Mouse (Mus musculus) spleen, postnatal 36 days (tissue): ENCODE results near the gene Atg9b.

ENCODE experiments used
- DNase-seq, 2 experiments: peaks; one replicate each; pipeline ENCODE4 v3.0.0; 2022; ENCODE audit warnings: low spot score in 2 of 2, mixed read lengths in 1 of 2

Atg9b gene

DNA sequence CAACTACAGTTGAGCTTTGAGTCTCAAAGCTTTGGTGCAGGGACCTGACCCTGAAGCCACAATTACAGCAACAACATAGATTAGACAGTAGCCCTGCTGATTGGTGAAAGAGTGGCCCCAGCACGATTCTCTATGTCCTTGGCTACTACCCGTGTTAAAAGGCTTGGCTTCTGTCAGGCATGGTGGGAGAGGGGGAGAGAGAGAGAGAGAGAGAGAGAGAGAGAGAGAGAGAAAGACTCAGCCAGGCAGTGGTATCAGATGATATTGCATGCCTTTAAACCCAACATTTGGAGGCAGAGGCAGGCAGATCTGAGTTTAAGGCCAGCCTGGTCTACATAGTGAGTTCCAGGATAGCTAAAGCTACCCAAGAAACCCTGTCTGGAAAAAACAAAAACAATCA, 10.0 kb downstream of the Atg9b start:
- no peak for DNase-seq

DNA sequence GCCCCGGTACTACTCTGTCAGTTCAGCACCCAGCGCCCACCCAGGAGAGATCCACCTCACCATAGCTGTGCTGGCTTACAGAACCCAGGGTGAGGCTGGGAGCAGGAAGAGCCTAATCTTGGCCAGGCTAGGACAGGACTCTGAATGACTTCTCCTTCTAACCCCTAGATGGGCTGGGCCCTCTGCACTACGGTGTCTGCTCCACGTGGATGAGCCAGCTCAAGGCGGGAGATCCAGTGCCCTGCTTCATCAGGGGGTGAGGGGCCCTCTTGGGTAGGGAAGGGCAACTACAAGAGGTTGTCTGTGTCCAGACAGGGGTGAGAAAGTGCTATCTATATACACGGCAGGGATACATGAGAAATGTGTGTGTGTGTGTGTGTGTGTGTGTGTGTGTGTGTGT, 10.5 kb downstream of the Atg9b start:
- DNase-seq: no peak

DNA sequence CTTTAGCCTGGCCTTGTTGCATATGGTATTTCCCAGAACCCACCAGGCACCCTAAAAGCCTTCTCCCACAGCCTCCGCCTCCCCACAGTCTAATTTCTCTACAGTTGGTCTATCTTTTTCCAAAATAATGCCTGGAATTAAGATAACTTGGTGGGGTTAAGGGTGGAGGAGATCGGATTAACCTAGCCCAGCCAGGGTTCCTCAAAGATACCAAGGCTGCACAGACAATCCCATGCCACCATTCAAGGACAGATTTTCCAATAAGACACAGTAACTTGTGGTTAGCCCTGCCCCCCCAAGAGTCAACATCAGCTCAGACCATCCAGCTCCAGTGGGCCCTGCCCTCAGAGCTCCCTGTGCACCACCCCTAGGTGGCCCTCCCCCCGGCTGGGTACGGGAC, 11.4 kb downstream of the Atg9b start:
- no peak for DNase-seq

DNA sequence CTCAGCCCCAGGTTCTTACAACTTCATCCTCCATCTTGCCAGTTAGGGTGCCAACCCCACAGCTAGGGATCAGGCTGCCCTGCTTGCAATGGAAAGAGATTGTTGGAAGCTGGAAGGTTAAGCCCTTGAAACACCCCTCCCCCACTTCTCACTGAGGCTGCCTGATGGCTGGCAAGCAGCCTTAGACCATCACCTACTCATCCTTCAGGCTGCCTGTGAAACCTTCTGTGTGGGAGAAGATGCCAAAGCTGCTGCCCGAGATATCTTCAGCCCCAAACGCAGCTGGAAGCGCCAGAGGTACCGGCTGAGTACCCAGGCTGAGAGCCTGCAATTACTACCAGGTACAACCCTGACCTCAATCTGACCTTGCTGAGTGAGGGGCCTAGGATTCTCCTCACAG, 12.4 kb downstream of the Atg9b start:
- DNase-seq: no peak

DNA sequence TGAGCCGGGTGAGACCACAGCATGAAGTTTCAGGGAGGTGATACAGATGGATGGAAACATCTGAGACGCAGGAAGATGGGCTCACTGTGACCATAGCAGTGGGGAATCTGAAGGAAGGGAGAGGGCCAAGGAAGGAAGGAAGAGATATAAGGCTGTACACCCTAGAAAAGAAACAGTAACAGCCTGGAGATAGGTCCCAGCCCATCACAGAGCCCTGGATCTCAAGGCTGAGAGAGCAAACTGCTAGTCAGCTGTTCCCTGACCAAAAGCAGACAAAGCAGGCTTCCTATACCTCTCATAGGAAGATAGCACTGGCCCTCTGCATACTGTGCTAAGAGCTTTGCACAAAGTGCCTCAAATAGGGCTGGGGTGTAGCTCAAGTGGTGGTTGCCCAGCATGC, 13.2 kb downstream of the Atg9b start:
- DNase-seq: no peak

DNA sequence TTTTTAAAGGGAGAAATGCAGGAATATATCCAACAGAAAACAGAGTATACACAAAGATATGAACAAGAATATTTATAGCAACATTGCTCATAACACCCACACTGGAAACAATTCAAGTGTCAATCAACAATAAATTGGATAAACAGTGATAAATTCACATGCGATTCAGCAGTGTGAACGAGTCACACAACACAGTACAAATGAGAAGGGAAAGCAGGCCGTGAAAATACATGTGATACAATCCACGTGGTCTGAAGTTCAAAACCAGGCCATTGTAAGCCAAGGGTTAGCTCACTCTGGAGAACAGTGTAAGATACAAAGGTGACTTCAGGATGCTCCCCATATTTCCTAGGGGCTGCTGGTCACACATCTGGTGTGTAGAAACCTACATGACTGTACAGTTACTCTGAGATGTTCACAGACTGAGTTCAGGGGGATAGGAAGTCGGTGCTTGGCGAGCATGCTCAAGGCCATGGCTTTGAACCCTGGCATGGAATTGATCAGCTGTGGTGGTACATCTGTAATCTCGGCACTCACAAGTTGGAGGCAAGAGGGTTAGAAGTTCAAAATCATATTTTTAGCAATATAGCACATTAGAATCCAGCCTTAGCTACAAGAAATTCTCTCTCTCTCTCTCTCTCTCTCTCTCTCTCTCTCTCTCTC, 17.1 kb downstream of the Atg9b start:
- DNase-seq: no peak

DNA sequence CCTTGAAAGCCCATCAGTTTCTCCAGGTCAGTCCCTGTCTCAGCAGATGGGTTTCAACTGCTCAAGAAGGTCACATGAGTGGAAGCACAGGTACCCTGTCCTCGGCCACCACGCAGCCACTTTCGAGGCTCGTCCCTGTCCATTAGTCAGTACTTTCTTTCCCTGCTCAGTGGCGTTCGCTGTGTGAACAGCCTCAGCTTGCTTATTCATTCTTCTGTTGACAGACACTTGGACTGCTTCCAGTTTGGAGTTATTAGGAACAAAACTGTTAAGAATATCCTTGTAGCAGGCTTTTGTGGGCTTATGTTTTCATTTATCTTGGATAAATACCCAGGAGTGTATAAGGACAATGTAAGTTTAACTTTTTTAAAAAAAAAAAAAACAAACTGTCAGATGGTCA, 17.7 kb downstream of the Atg9b start:
- DNase-seq: no peak

DNA sequence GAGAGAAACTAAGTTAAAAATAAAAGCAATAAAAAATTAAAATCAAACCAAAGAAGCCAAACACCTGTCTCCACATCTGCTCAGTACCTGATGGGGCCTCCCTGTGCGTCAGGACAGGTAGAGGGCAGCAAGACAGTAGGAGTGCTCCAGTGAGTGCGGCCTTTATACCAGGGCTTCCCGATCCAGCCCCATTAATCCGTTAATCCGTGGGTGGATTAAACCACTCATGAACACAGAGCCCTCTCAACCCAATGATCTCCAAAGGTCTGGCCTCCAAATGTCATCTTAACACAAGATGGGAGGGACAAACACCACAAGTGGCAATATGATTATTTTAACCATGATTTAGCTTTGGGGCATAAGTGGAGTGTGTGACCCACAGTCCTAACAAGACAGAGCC, 18.1 kb downstream of the Atg9b start:
- no peak for DNase-seq

DNA sequence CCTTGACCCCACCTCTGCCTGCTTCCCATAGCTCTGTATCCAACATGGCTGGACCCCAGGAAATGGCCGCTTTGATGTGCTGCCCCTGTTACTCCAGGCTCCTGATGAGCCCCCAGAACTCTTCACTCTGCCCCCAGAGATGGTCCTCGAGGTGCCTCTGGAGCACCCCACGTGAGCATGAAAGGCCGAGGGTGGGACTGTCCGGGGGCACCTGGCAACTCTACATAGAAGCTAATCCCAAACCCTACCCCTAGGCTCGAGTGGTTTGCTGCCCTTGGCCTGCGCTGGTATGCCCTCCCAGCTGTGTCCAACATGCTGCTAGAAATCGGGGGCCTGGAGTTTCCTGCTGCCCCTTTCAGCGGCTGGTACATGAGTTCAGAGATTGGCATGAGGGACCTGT, 22.2 kb downstream of the Atg9b start:
- DNase-seq: no peak

DNA sequence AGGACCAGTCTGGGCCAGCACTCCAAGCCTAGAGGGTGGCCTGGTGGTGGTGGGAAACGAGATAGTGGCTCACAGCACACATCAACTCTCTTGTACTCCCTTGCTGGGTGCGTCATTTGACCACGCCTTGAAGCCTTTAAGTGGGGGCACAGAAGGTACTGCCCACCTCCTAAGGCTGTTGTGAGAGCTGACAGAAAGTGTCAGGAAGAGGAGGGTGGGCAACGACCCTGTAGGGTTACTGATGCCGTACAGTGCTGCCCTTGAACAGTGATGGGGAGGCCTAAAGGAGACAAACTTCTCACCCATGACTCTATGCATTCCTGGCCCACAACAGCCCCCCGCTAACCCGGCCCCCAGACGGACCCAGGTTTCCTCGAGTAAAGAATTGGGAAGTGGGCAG, 25.5 kb downstream of the Atg9b start:
- no peak for DNase-seq

DNA sequence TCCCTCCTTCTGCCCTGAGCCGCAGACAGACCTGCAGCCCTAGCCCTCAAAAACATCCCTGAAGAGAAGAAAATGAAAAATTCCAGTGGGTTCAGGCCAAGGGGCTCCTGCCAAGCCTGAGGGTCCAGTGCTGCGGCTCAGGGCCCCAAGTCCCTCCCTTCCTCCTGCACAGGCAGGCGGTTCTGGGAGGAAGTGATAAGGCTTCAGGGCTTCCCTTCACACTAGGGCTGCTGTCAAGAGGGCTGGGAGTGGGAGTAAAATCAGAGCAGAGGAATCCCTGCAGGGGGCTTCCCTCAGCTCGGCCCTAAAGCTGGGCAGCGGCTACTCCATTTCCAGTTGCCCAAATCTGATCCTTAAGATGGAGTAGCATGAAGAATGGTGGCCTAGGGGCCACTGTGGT, 26.4 kb downstream of the Atg9b start:
- DNase-seq: no peak

DNA sequence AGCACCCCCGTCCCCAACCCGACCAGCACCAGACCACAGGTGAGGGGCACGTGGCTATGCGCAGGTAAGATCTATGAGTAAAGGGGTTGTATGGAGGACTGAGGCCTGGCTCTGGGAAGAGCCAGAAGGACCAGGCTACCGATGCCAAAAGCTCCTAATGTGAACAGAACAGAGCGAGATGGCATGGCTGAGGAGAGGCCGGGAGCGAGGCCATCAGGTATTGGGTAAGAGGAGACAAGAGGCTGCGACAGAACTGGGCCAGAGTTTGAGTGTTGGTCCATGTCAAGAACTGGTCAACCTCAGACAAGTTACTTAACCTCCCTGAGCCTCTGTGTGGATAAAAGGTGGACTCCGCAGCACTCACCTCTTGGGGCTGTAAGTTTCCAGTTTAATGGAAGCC, 27.0 kb downstream of the Atg9b start:
- DNase-seq: no peak

DNA sequence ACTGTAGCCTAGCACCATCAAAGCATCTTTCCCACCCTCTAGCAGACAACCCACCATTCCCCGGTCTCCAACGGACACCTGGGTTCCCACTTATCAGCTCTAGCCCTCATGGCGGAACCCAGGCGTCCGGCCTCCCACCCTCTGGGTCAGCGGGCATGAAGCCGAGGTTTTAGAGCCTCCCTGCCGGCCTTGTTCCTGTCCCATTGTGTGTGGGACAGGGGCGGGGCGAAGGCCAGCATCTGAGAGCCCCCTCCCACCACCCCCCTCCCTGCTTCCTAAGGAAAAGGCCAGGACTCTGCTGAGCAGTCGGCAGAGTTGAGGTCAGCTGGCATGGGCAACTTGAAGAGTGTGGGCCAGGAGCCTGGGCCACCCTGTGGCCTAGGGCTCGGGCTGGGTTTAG, 27.4 kb downstream of the Atg9b start, which contains the start of gene Nos3:
TSS of gene Nos3 (plus strand) at position 303 of the 400 bp plus-strand sequence.
- no peak for DNase-seq

DNA sequence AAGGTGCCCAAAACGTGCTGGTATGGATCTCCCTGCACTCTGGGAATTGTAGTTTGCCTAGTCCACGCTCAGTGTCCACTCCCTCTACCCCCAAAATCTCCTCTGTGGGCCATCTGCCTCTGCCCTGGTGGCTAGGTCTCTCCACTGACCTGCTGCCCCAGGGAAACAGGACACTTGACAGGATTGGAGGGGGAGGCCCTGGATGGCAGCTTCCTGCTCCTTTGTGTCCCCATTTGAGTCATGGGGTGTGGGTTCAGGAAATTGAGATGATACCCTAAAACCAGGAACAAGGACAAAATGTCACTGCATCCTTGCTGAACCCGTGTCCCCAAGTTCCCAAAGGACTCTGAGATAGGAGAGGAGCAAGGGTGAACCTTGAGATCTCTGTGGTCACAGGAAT, 27.9 kb downstream of the Atg9b start:
- no peak for DNase-seq

DNA sequence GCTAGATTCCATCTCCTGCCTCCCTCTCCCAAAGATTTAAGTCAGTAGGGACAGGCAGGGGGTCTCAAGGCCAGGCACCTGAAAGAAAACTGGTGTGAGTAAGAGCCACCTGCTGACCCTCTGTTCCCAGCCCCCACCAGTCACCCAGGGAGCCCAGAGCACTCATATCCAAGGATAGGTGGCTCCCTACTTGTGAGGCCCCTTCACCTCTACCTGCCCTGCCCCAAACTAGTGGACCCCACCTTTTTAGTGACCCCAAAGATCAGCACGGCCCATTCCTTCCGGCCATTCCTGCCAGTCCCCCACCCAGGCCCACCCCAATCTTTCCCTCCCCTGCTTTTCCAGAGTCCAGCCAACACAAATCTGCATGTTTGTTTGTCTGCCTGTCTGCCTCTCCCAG, 28.5 kb downstream of the Atg9b start:
- DNase-seq: no peak

DNA sequence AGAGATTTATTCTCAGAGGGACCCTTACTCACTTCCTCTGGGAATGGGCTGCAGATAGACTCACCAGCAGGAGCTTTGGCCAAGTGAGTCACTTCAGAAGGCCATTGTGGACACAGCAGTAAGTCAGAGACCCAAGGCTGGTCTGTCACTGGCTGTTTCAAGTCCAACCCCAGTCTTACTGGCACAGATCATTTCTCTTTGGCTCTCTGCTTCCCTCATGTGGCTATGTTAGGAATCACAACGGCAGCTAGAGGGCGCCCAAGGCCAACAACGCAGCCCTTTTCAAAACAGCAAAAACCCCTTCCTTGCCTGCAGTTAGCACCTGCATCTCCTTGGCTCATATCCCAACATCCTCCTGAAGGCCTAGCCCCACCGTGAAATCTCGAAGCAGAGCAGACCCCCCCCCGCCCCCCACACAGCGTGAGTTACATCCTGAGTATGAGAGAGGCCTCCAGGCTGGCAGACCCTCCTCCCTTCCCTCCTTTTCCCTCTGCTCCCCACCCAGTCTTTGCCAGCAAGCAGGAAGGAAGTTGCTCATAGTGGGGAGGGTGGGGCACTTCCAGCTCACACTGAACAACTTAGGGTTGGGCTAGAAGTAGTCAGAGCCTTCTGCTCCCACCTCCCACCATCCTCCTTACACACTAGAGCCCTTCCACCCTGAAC, 31.0 kb downstream of the Atg9b start:
- peak; percentile 47 to 57 for DNase-seq

DNA sequence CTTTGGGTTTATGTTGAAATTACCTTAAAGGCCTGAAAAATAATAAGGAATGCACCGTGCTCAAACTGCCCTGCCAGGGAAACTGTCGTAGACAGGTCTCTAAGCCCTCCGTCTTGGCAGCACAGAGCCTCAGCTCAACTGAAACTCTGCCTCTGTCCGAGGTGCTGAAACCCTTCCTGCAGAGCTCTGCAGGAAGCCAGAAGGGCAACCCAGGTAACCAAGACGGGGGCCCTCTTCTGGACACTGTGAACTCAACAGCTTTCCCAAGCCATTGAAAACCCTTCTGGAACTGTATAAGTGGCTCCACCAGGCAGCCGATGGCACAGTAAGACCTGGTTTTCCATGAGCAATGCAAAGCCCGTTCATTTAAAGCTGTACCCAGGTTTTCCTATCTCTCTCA, 34.5 kb downstream of the Atg9b start:
- DNase-seq: peak; percentile 34 to 38

DNA sequence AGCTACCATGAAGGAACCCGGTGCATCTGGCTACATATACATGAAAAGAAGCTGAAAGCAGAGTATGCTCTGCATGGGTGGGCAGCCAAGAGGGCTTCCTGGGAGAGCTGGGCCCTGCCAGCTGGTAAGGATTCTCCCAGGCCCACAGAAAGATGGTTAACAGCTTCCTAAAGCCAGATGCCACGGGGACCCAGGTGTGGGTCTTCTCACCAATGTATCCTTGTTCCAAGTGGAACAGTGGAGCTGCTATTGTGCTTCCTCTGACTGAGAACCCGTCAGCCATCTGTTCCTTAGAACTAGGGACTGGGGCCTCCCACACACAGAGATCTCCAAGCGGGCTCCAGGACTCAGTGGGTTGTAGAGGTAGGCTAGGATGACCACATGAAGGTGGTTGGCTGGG, 35.2 kb downstream of the Atg9b start:
- DNase-seq: no peak

DNA sequence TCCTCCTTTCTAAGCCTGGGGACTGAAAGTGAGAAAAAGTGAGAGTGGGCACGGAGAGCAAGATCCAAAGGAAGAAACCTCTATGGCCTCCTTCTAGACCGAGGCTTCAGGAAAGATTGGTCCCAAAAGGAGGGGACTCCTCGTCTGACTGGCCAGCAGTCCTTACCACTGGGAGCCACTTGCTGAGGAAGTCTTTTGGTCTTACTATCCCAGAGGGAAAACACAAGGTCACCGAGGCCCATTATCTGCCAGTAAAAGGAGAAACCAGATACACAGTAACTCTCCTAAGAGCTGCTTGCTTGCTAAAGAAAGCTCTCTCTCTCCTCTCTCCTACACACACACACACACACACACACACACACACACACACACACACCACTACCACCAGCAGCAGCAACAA, 38.6 kb downstream of the Atg9b start:
- no peak for DNase-seq

DNA sequence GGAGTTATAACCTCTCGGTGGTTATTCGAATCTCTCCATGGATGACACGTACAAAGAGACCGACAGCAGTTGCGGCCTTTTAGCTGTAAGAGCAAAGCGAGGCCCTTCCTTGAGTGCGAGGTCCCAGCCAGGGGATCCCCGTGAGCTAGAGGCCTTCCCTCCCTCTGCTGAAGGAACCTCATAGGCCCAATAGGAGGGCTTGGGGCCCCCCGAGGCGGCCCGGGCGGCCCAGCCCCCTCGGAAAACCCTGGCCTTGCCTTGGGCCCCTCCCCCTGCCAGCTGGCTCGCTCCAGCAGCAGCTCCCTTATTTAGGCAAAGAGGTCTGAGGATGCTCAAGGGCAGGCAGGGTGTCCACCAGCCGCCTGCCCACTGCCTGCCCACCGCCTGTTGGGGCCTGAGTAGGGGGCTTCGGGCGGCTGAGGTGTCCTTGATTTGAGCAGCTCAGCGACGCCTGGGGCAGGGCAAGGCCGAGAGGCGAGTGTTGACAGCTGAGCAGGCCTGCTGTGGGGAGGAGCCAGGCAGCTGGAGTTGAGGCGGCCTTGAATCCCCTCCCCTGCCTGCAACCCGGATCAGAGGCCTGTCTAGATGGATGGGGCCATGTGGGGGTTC, 39.6 kb downstream of the Atg9b start:
- no peak for DNase-seq

DNA sequence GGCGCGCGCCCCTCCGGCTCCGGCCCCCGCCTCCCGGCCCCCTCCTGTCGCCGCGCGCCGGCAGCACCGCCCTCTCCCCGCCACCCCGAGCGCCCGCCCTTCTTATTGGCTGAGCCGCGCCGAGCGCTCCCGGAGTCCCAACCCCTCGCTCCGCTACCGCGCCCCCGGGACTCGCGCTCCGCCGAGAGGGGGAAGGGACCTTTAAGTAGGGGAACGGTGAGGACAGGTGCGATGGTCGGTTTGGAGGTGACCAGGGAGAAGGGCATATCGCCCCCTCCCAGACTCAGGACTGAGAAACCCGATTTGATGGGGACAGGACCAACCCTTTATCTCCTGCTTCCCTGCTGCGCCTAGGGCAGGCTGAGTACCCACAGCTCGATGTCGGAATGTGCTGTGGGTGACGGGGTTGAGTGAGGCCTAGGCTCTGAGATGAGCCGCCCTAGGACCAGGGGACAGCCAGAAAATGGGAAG, 40.2 kb downstream of the Atg9b start:
- peak in 1 of 2 experiments; percentile 27 for DNase-seq

DNA sequence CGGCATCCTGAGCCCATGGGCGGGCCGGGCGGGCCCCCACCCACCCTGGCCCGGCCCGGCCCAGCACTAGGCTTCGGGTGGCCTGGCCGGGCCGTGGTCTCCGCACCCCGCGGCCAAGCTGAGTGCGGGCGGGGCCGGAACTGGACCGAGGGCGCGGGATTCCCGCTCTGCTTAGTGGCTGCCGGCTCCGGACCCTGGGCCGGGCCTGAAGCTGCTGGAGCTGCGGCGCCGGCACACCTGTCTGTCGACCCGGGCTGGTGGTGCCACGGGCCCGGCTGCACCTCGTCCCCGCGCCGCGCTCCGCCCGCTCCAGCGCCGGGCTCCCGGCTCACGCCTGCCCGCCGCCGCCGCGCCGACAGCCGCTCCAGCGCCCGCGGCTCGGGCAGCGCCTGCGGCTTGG, 40.7 kb downstream of the Atg9b start, which contains the start of gene Kcnh2:
TSS of gene Kcnh2 (minus strand) at position 327 of the 400 bp plus-strand sequence.
- no peak for DNase-seq
